Mouse (Mus musculus): ENCODE data around the gene Prf1.

Prf1 gene

GRCm38 (mm10) chr10:61341045-61341444, 43.4 kb downstream of the Prf1 start:
- no peak for DNase-seq

- DNase-seq = peak; percentile 56
Observed at GRCm38 (mm10) chr10:61341557-61341956, 43.9 kb downstream of the Prf1 start.

- no peak for DNase-seq
Observed at GRCm38 (mm10) chr10:61342750-61343149, 45.1 kb downstream of the Prf1 start.

GRCm38 (mm10) chr10:61343950-61344349, 46.3 kb downstream of the Prf1 start:
- peak; percentile 47 for DNase-seq

GRCm38 (mm10) chr10:61345179-61345578, 47.5 kb downstream of the Prf1 start:
- DNase-seq = no peak

- no peak for DNase-seq
Observed at GRCm38 (mm10) chr10:61346374-61346773, 48.7 kb downstream of the Prf1 start.

- DNase-seq = no peak
Observed at GRCm38 (mm10) chr10:61351216-61351615, 53.6 kb downstream of the Prf1 start.

Measured in cerebellum, adult 11 months (tissue).